Mouse (Mus musculus): ENCODE data around the gene Cdc16.

DNA sequence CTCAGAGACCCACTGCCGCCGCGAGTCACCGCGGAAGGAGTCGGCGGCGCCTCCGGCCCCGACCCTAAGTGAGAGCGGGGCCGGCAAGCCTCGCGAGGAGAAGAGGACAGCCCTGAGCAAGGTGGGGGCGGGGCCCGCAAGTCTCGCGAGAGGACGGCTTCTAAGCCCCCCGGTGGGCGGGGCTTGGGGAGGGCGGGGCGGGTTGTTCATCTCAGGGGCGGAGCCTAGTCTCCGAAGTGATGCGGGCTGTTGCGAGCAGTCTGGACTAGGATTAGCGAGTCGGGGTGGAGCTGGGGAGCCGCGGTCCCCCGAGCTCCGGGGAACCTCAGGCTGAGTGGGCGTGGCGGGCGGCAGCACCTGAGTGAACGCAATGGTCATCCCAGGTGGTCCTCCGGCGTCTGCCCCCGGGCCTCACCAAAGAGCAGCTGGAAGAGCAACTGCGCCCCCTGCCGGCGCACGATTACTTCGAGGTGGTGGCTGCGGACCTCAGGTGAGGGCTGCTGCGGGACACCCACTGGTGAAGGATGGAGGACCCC lies 28.4 kb downstream of the Cdc16 start:
- TF ChIP-seq CTCF (IDR thresholded peaks at IDR 0.05; ENCODE audit: low read depth) (peak; percentile 95), EP300 (IDR thresholded peaks at IDR 0.05; ENCODE audit: low read depth) (peak; percentile 71; the same call in 1 of the 2 replicates)
